Mouse (Mus musculus) liver, embryonic 14.5 days (tissue): ENCODE measurements around the gene Igf1r.

ENCODE experiments used
- CTCF ChIP-seq: IDR thresholded peaks from 2 replicates; pipeline ENCODE4 v1.5.1; 2016; ENCODE audit warnings: antibody characterized with exemption, low read depth, control low read depth
- EP300 ChIP-seq: IDR thresholded peaks from 2 replicates; pipeline ENCODE4 v1.6.1; 2016; ENCODE audit warnings: antibody characterized with exemption, low read depth

GRCm38 (mm10) chr7:67946901-67947300, 5.7 kb upstream of the Igf1r start:
- no peak for TF ChIP-seq CTCF
- TF ChIP-seq EP300, result no peak
